Comparison of ENCODE assay signal across 10 mouse cellular contexts in genomic region chr8:124925544-124926266, GRCm38 (mm10). TPM values are rescaled to one million over a fixed set of nuclear protein-coding genes. Genes with fewer than 3 reads are reported as not detected.
DNase-seq lines count a peak whose midpoint lies in the region; ATAC-seq and TF ChIP-seq lines count a peak whose summit lies in the region.
"Had no signal": no experiment of that assay in that cellular context is flagged by ENCODE, and none has a peak within 500 bp of the region (broad histone marks: within the 10 kb centered on the region; RNA-seq: fewer than 3 reads in every experiment).

No protein-coding gene starts in this region.

- no peak for ATAC-seq in lung, embryonic 14.5 days (ENCODE audit: insufficient read depth)
- ATAC-seq in intestine, embryonic 15.5 days, result no peak
- ATAC-seq in stomach, embryonic 15.5 days (ENCODE audit: insufficient read depth, low FRiP score, low read depth), result no peak
- ATAC-seq: midbrain, embryonic 15.5 days had no signal

- H3K27me3 ChIP-seq in lung, embryonic 14.5 days (ENCODE audit: insufficient read depth, low read length), result no peaks in the 10 kb centered on the region
- H3K27me3 ChIP-seq in intestine, embryonic 15.5 days (replicated peaks), result no peaks in the 10 kb centered on the region
- H3K27me3 ChIP-seq in stomach, embryonic 15.5 days (replicated peaks), result no peaks in the 10 kb centered on the region
- H3K27me3 ChIP-seq: midbrain, embryonic 15.5 days had no signal

- 44% methylated on average over 14 of the region's 14 CpGs for WGBS in lung, embryonic 14.5 days
- WGBS in intestine, embryonic 15.5 days, result 55% methylated on average over 14 of the region's 14 CpGs
- WGBS in stomach, embryonic 15.5 days, result 51% methylated on average over 14 of the region's 14 CpGs

- H3K27ac ChIP-seq in lung, embryonic 14.5 days (ENCODE audit: low read depth), result peak overlapping the region; percentile 47; the same call in 1 of the 2 replicates
- peak overlapping the region; percentile 63 for H3K27ac ChIP-seq in intestine, embryonic 15.5 days
- peak overlapping the region; percentile 64 for H3K27ac ChIP-seq in stomach, embryonic 15.5 days
- H3K27ac ChIP-seq: midbrain, embryonic 15.5 days had no signal

- H3K4me1 ChIP-seq in lung, embryonic 14.5 days (ENCODE audit: insufficient read depth), result no peaks in the 10 kb centered on the region
- H3K4me1 ChIP-seq in intestine, embryonic 15.5 days (replicated peaks), result peaks cover 31% of the 10 kb centered on the region
- peaks cover 16% of the 10 kb centered on the region for H3K4me1 ChIP-seq in stomach, embryonic 15.5 days

- H3K9me3 ChIP-seq in lung, embryonic 14.5 days (ENCODE audit: low read depth, low read length), result no peaks in the 10 kb centered on the region
- no peaks in the 10 kb centered on the region for H3K9me3 ChIP-seq in intestine, embryonic 15.5 days
- H3K9me3 ChIP-seq in stomach, embryonic 15.5 days, result no peaks in the 10 kb centered on the region
- H3K9me3 ChIP-seq: midbrain, embryonic 15.5 days had no signal

- H3K36me3 ChIP-seq in lung, embryonic 14.5 days (ENCODE audit: insufficient read depth), result no peaks in the 10 kb centered on the region; the same call in 1 of the 2 replicates
- H3K36me3 ChIP-seq in intestine, embryonic 15.5 days, result no peaks in the 10 kb centered on the region
- H3K36me3 ChIP-seq in stomach, embryonic 15.5 days, result no peaks in the 10 kb centered on the region
- H3K36me3 ChIP-seq: midbrain, embryonic 15.5 days had no signal

- H3K4me2 ChIP-seq in lung, embryonic 14.5 days, result no peak overlapping the region
- no peak overlapping the region for H3K4me2 ChIP-seq in intestine, embryonic 15.5 days (replicated peaks)
- H3K4me2 ChIP-seq in stomach, embryonic 15.5 days, result no peak overlapping the region
- H3K4me2 ChIP-seq: midbrain, embryonic 15.5 days had no signal

- no peak for TF ChIP-seq CTCF in lung, embryonic 14.5 days (IDR thresholded peaks at IDR 0.05; ENCODE audit: low read depth)

- no peak overlapping the region for H3K9ac ChIP-seq in lung, embryonic 14.5 days
- H3K9ac ChIP-seq in intestine, embryonic 15.5 days, result no peak overlapping the region
- H3K9ac ChIP-seq in stomach, embryonic 15.5 days, result no peak overlapping the region
- H3K9ac ChIP-seq: midbrain, embryonic 15.5 days had no signal

- DNase-seq in adrenal gland, adult 2 months, result peak; percentile 42
- no peak for DNase-seq in adrenal gland, postnatal 25 days
- DNase-seq in lung, embryonic 14.5 days, result no peak
- no peak for DNase-seq in lung, adult 18-20 months
- no peak for DNase-seq in cerebellum, adult 11 months
- no peak for DNase-seq in frontal cortex, adult 2 months (ENCODE audit: extremely low spot score in 1 of 2, low spot score in 1 of 2)
- DNase-seq: cerebellum, adult 9-11 months had no signal

- H3K4me3 ChIP-seq in lung, embryonic 14.5 days (ENCODE audit: low read depth, low read length), result no peak overlapping the region
- no peak overlapping the region for H3K4me3 ChIP-seq in intestine, embryonic 15.5 days (replicated peaks)
- H3K4me3 ChIP-seq in stomach, embryonic 15.5 days (replicated peaks), result no peak overlapping the region
- H3K4me3 ChIP-seq: midbrain, embryonic 15.5 days had no signal

RNA-seq across cellular contexts. Expression of gene Egln1, which starts 23.4 kb away (rescaled TPM):
- 10 to 100 TPM; 56.1 to 68.0 TPM for total RNA-seq in adrenal gland, adult 2 months (2021)
- 25.3 and 32.7 TPM in 2 replicates for polyA plus RNA-seq in adrenal gland, adult 2 months (2012; rRNA removed)
- total RNA-seq in adrenal gland, postnatal 25 days (2021), result 57.5 and 57.6 TPM in 2 replicates
- 14.4 and 16.2 TPM in 2 replicates for polyA plus RNA-seq in lung, embryonic 14.5 days (2014; fragmentation: Nextera tagmentation; extraction: Ambion mirVana)
- polyA plus RNA-seq in intestine, embryonic 15.5 days (2015; fragmentation: Nextera tagmentation; extraction: Ambion mirVana), result 14.0 and 14.4 TPM in 2 replicates
- polyA plus RNA-seq in stomach, embryonic 15.5 days (2015; fragmentation: Nextera tagmentation; extraction: Ambion mirVana), result 14.0 and 15.2 TPM in 2 replicates
- 55.8 and 61.7 TPM in 2 replicates for polyA plus RNA-seq in frontal cortex, adult 2 months (2012; rRNA removed)

RNA-seq across cellular contexts. Expression of gene Sprtn, which starts 28.0 kb away (rescaled TPM):
- 10 to 100 TPM; 19.4 to 19.9 TPM for total RNA-seq in adrenal gland, adult 2 months (2021)
- 7.7 and 9.7 TPM in 2 replicates for polyA plus RNA-seq in adrenal gland, adult 2 months (2012; rRNA removed)
- 19.7 and 24.1 TPM in 2 replicates for total RNA-seq in adrenal gland, postnatal 25 days (2021)
- polyA plus RNA-seq in lung, embryonic 14.5 days (2014; fragmentation: Nextera tagmentation; extraction: Ambion mirVana), result 9.5 and 10.1 TPM in 2 replicates
- 8.4 and 8.5 TPM in 2 replicates for polyA plus RNA-seq in intestine, embryonic 15.5 days (2015; fragmentation: Nextera tagmentation; extraction: Ambion mirVana)
- polyA plus RNA-seq in stomach, embryonic 15.5 days (2015; fragmentation: Nextera tagmentation; extraction: Ambion mirVana), result 9.6 and 9.9 TPM in 2 replicates
- polyA plus RNA-seq in frontal cortex, adult 2 months (2012; rRNA removed), result 17.3 and 18.0 TPM in 2 replicates

RNA-seq across cellular contexts. Expression of gene Exoc8, which starts 28.2 kb away (rescaled TPM):
- total RNA-seq in adrenal gland, adult 2 months (2021), result 10 to 100 TPM; 19.9 to 24.2 TPM
- polyA plus RNA-seq in adrenal gland, adult 2 months (2012; rRNA removed), result 9.1 and 10.6 TPM in 2 replicates
- 25.2 and 27.7 TPM in 2 replicates for total RNA-seq in adrenal gland, postnatal 25 days (2021)
- polyA plus RNA-seq in lung, embryonic 14.5 days (2014; fragmentation: Nextera tagmentation; extraction: Ambion mirVana), result 8.9 and 9.8 TPM in 2 replicates
- 7.5 and 7.8 TPM in 2 replicates for polyA plus RNA-seq in intestine, embryonic 15.5 days (2015; fragmentation: Nextera tagmentation; extraction: Ambion mirVana)
- 8.8 and 8.9 TPM in 2 replicates for polyA plus RNA-seq in stomach, embryonic 15.5 days (2015; fragmentation: Nextera tagmentation; extraction: Ambion mirVana)
- polyA plus RNA-seq in frontal cortex, adult 2 months (2012; rRNA removed), result 15.0 and 17.3 TPM in 2 replicates
